Mouse (Mus musculus) ES-E14 (cell line): ENCODE measurements around the gene Elavl1. TPM values are rescaled to one million over a fixed set of nuclear protein-coding genes. Genes with fewer than 3 reads are reported as not detected.
A peak's percentile ranks its signal among the peaks of the same experiment; 100 is the strongest.

Source experiments
- DNase-seq: peaks from one replicate; pipeline ENCODE4 v3.0.0-alpha.2; 2013; ENCODE audit warnings: low read depth, low spot score
- H3K27ac ChIP-seq: 2 replicates; pipeline ENCODE4 v1.5.1; 2012; ENCODE audit warnings: low read depth, mild to moderate bottlenecking, low read length, moderate library complexity, mixed read lengths; ENCODE audit not compliant: poor library complexity, insufficient read depth, severe bottlenecking
- H3K36me3 ChIP-seq: 2 replicates; pipeline ENCODE4 v1.6.1; 2012; ENCODE audit warnings: mild to moderate bottlenecking, low read length, moderate library complexity, mixed read lengths; ENCODE audit not compliant: control insufficient read depth, poor library complexity, insufficient read depth, severe bottlenecking
- H3K4me1 ChIP-seq, 2 experiments: fragments of 150-350 bp in 1 of 2; sonication (generic) in 1 of 2; 2 replicates each; pipeline ENCODE4 v1.6.1; 2012; ENCODE audit warnings: low read length in 2 of 2, mild to moderate bottlenecking in 1 of 2, mixed read lengths in 1 of 2; ENCODE audit not compliant: control insufficient read depth in 2 of 2, insufficient read depth in 2 of 2, poor library complexity in 1 of 2
- H3K4me3 ChIP-seq, 2 experiments: fragments of 150-350 bp in 1 of 2; sonication (generic) in 1 of 2; 2 replicates each; pipeline ENCODE4 v1.5.1; 2012; ENCODE audit warnings: low read length in 2 of 2, low read depth in 1 of 2, mild to moderate bottlenecking in 1 of 2, mixed read lengths in 1 of 2; ENCODE audit not compliant: insufficient read depth in 1 of 2, poor library complexity in 1 of 2, severe bottlenecking in 1 of 2
- H3K9ac ChIP-seq: 2 replicates; pipeline ENCODE4 v1.6.1; 2012; ENCODE audit warnings: low read depth, mild to moderate bottlenecking, low read length, mixed read lengths; ENCODE audit not compliant: poor library complexity, insufficient read depth, severe bottlenecking
- H3K9me3 ChIP-seq: fragments of 150-350 bp; sonication (generic); 2 replicates; pipeline ENCODE4 v1.6.1; 2012; ENCODE audit warnings: low read depth, mild to moderate bottlenecking, low read length; ENCODE audit not compliant: control insufficient read depth, insufficient read depth
- CHD2 ChIP-seq: IDR thresholded peaks from 2 replicates; pipeline ENCODE4 v1.6.1; 2014; ENCODE audit warnings: mild to moderate bottlenecking, low read depth, low read length, inconsistent platforms
- HCFC1 ChIP-seq: IDR thresholded peaks from 2 replicates; pipeline ENCODE4 v1.6.1; 2012; ENCODE audit warnings: low read length, inconsistent platforms, borderline replicate concordance; ENCODE audit not compliant: insufficient read depth
- MAFK ChIP-seq: IDR thresholded peaks from 2 replicates; pipeline ENCODE4 v1.6.1; 2014; ENCODE audit warnings: mild to moderate bottlenecking, low read depth, low read length, inconsistent platforms; ENCODE audit not compliant: insufficient read depth
- ZC3H11A ChIP-seq: IDR thresholded peaks from 2 replicates; pipeline ENCODE4 v1.6.1; 2012; ENCODE audit warnings: low read depth, mild to moderate bottlenecking, inconsistent platforms, low read length, borderline replicate concordance
- ZNF384 ChIP-seq: IDR thresholded peaks from 2 replicates; pipeline ENCODE4 v1.6.1; 2012; ENCODE audit warnings: low read depth, low read length, inconsistent platforms
- in situ Hi-C, 2 experiments: fragments of 600-800 bp; cut with MboI; formaldehyde crosslinking; loops; one replicate each; pipeline ENCODE4 v1.15.1; 2025; ENCODE audit warnings: low sequenced_read_pairs in 2 of 2, inconsistent platforms in 1 of 2; ENCODE audit not compliant: unreplicated experiment in 2 of 2
- total RNA-seq: library from RNA; depleted of rRNA; stranded (reverse); fragments of 300-350 nt; gene quantifications from 2 replicates; pipeline ENCODE4 v1.2.3, GENCODE M21; 2012

The Elavl1 gene
- total RNA-seq, 1 experiment, result 73.6 TPM

DNA sequence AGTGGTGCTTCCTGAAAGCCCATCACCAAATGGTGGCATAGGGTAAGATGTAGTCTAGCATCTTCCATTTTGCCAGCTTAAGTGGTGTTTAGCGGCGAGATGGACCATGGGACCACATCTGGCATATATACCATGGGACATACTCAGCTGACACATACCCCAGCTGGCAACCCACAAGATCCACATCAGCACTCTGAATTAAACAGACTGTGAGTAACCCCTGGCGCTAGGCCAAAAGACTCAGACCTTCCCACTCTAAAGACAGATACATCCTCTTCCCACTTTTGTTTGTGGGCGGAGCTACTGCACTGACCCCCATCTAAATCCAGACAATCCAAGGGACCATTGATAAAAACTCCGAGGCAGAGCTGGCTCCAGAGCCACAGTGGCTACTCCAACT lies 3.8 kb upstream of the Elavl1 start:
- no peak overlapping the region for H3K27ac ChIP-seq
- in situ Hi-C loops, result no loop called here

DNA sequence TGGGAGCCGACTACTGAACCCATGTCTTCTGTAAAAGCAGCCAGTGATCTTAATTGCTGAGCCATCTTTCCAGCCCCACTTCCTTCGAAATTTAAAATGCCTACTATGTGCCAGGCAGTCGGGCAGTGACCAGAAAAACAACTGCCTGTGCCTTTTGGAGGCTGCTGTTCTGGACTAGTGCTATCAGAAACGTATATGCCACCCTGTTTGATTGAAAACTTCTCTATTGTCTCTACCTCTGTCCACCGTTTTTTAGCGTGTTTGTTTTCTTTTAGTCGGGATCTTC lies 481 bp upstream of the Elavl1 start:
- no peak for DNase-seq
- H3K27ac ChIP-seq, result no peak overlapping the region
- peaks cover 12% of the 10 kb centered on the region for H3K36me3 ChIP-seq
- H3K9me3 ChIP-seq, result no peaks in the 10 kb centered on the region
- no peak for TF ChIP-seq MAFK
- TF ChIP-seq CHD2, result no peak
- no peak for TF ChIP-seq ZC3H11A
- TF ChIP-seq HCFC1, result no peak
- TF ChIP-seq ZNF384, result no peak
- H3K9ac ChIP-seq, result peak overlapping the region; percentile 88
- H3K4me3 ChIP-seq, result peak overlapping the region; percentile 90 to 99
- in situ Hi-C loops, result no loop called here
- 0 out of 4 replicates have a peak, but pooled peaks cover 0 to 3% of the 10 kb centered on the region in 2 experiments for H3K4me1 ChIP-seq

More for the DNA sequence above, 3.8 kb upstream of the Elavl1 start:
- Histone ChIP-seq H3K4me3 (no peak overlapping the region), H3K36me3 (peaks cover 7% of the 10 kb centered on the region), H3K4me1 (0 out of 4 replicates have a peak, but pooled peaks cover 0 to 3% of the 10 kb centered on the region in 2 experiments), H3K9me3 (no peaks in the 10 kb centered on the region), H3K9ac (no peak overlapping the region)
- TF ChIP-seq CHD2, result no peak
- no peak for TF ChIP-seq ZC3H11A
- no peak for TF ChIP-seq HCFC1
- TF ChIP-seq ZNF384, result no peak
- no peak for TF ChIP-seq MAFK
- DNase-seq, result no peak

DNA sequence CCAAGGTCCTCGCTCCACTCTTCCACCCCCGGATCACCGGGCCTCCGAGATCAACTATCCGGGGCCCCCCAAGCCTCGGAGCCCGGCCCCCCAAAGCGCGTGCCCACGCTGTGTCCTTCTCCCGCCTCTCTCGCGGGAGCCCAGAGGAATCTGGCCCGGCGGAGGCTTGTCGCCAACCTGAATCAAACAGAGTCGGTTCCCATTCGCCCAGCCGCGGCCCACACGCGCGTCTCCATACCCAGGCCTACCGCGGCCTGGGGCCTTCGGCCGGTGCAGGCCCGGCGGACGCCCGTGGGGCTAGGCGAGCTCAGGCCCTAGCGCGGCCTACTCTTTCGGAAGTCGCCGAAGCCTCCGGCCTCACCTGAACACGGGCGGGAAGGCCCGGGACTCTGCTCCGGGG lies 688 bp downstream of the Elavl1 start:
- Histone ChIP-seq H3K36me3 (peaks cover 16% of the 10 kb centered on the region), H3K4me3 (peak overlapping the region; percentile 90 to 97), H3K9ac (peak overlapping the region; percentile 91), H3K4me1 (0 out of 4 replicates have a peak, but pooled peaks cover 2 to 3% of the 10 kb centered on the region in 2 experiments), H3K27ac (peak overlapping the region; percentile 16), H3K9me3 (no peaks in the 10 kb centered on the region)
- in situ Hi-C loops, result no loop called here
- no peak for TF ChIP-seq ZC3H11A
- peak; percentile 40; the same call in 1 of the 2 replicates for TF ChIP-seq CHD2
- TF ChIP-seq HCFC1, result no peak
- no peak for TF ChIP-seq MAFK
- TF ChIP-seq ZNF384, result no peak
- no peak for DNase-seq

DNA sequence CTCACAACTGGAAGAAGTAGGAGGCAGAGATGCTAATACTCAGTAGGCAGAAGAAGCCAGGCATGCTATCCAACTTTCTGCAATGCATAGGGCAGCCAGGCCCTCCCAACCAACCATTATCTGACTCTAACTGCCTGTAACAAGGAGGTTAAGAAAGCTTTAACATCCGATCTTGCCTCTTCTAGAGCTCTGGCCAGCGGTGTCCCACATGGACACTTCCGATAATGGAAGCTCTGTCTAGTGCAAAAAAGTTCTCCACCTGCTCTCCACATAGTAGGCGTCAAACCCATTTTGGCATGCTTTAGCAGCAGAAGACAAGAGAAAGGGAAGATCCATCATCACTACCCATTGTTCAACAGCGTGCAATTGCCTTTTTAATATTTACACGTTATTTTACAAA lies 1.3 kb downstream of the Elavl1 start:
- no peak for DNase-seq
- TF ChIP-seq MAFK, result no peak
- no peak for TF ChIP-seq ZNF384
- no peak for TF ChIP-seq ZC3H11A
- TF ChIP-seq HCFC1, result no peak
- no peak for TF ChIP-seq CHD2
- Histone ChIP-seq H3K9me3 (no peaks in the 10 kb centered on the region), H3K4me3 (peak overlapping the region; percentile 90 to 97), H3K4me1 (0 out of 4 replicates have a peak, but pooled peaks cover 2 to 3% of the 10 kb centered on the region in 2 experiments), H3K36me3 (peaks cover 16% of the 10 kb centered on the region), H3K9ac (peak overlapping the region; percentile 40; the same call in 1 of the 2 replicates), H3K27ac (no peak overlapping the region)
- in situ Hi-C loops, result no loop called here
